Mouse (Mus musculus) erythroblast, adult 5-6 weeks (primary cell): ENCODE data around the gene Prnd. TPM values are rescaled to one million over a fixed set of nuclear protein-coding genes. Genes with fewer than 3 reads are reported as not detected.

Source experiments
- ATAC-seq: replicated peaks from 2 replicates; pipeline ENCODE4 v1.8.0; 2016; ENCODE audit warnings: moderate number of reproducible peaks, mild to moderate bottlenecking, moderate TSS enrichment, inconsistent platforms; ENCODE audit not compliant: poor library complexity, low FRiP score, severe bottlenecking
- total RNA-seq, 2 experiments: library from RNA; stranded (forward) in 1 of 2; stranded (reverse) in 1 of 2; fragments of 150-400 nt in 1 of 2; fragments of 200-764, 138-1000 nt in 1 of 2; gene quantifications; 2 replicates each; pipeline versions ENCODE4 v1.2.3 to v1.2.4; 2015 to 2017; ENCODE audit warnings: low replicate concordance in 2 of 2

The Prnd gene
- total RNA-seq, 2 experiments from 2014 or later, result not detected

- no peak for ATAC-seq
Observed at GRCm38 (mm10) chr2:131970597-131970996, 19.9 kb downstream of the Prnd start.

- ATAC-seq, result no peak
Observed at GRCm38 (mm10) chr2:131971098-131971497, 20.4 kb downstream of the Prnd start.

GRCm38 (mm10) chr2:131976663-131977062 lies 26.0 kb downstream of the Prnd start:
- no peak for ATAC-seq

GRCm38 (mm10) chr2:131980866-131981265 lies 30.2 kb downstream of the Prnd start:
- no peak for ATAC-seq

- ATAC-seq, result peak; percentile 65; the same call in 1 of the 2 replicates
Observed at GRCm38 (mm10) chr2:131982546-131983196, 32.0 kb downstream of the Prnd start.

GRCm38 (mm10) chr2:131987950-131988349 lies 37.3 kb downstream of the Prnd start:
- ATAC-seq, result no peak

- no peak for ATAC-seq
Observed at GRCm38 (mm10) chr2:131988550-131988949, 37.9 kb downstream of the Prnd start.

- no peak for ATAC-seq
Observed at GRCm38 (mm10) chr2:131992487-131992886, 41.8 kb downstream of the Prnd start.

- ATAC-seq, result no peak
Observed at GRCm38 (mm10) chr2:131993151-131993550, 42.5 kb downstream of the Prnd start.

GRCm38 (mm10) chr2:131993563-131994088 lies 43.0 kb downstream of the Prnd start:
- no peak for ATAC-seq

- no peak for ATAC-seq
Observed at GRCm38 (mm10) chr2:131994971-131995370, 44.3 kb downstream of the Prnd start.

GRCm38 (mm10) chr2:131995742-131996141 lies 45.1 kb downstream of the Prnd start:
- ATAC-seq, result no peak

- ATAC-seq, result no peak
Observed at GRCm38 (mm10) chr2:131996369-131996768, 45.7 kb downstream of the Prnd start.

GRCm38 (mm10) chr2:131997356-131997755 lies 46.7 kb downstream of the Prnd start:
- ATAC-seq, result no peak

- no peak for ATAC-seq
Observed at GRCm38 (mm10) chr2:132001696-132002334, 51.2 kb downstream of the Prnd start.

GRCm38 (mm10) chr2:132003916-132004315 lies 53.3 kb downstream of the Prnd start:
- ATAC-seq, result no peak

- ATAC-seq, result no peak
Observed at GRCm38 (mm10) chr2:132004495-132005136, 54.0 kb downstream of the Prnd start.

- no peak for ATAC-seq
Observed at GRCm38 (mm10) chr2:132005445-132005844, 54.8 kb downstream of the Prnd start.
